Mouse (Mus musculus): ENCODE measurements around the gene Elf2.

GRCm38 (mm10) chr3:51373544-51373943 lies 33.1 kb upstream of the Elf2 start:
- peak; percentile 23; the same call in 1 of the 2 replicates for TF ChIP-seq CTCF (IDR thresholded peaks at IDR 0.05; ENCODE audit: low read depth)
- no peak for TF ChIP-seq EP300 (IDR thresholded peaks at IDR 0.05; ENCODE audit: low read depth)
